Mouse (Mus musculus) right cerebral cortex, adult 18-20 months (tissue): ENCODE measurements around the gene Kpna6.

Source experiments
- DNase-seq: peaks from one replicate; pipeline ENCODE4 v3.0.0; 2022; ENCODE audit warnings: mixed read lengths

The Kpna6 gene

DNA sequence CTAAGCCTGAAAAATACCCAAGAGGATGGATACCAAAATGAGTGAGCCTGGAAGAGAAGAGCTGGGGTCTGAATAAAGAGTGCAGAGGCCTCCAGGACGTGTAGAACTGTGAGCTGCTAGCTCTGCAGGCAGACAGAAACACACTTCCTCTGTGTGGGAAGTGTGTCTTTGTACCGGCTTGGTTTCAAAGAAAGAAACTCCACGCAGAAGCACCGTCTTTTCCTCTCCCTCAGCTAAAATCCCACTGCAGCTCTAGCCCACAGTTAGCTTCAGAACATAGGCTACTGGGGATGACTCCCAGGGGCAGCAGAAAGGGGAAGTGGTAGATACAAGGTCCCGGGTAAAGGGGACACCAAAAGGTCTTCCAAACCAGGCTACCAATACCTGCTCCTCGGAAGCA, 27.4 kb downstream of the Kpna6 start:
- DNase-seq, result peak; percentile 39

DNA sequence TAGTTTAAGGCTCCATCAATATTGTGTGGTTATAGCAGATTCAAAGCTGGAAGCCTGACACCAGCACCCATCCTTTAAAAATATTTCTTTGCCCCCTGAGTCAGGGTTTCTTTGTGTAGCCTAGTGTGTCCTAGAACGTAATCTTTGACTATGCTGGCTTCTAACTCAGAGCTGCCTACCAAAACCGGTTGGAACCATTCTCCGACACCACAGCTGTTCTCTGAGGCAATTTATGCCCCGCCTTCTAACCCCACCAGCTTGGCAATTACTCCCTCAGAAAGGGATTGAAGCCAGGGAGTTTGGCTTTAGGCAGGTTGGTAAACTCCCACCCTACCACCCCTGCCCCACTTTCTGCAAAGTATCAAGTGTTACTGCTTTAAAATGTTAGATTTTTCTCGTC, 30.8 kb downstream of the Kpna6 start:
- DNase-seq, result no peak

DNA sequence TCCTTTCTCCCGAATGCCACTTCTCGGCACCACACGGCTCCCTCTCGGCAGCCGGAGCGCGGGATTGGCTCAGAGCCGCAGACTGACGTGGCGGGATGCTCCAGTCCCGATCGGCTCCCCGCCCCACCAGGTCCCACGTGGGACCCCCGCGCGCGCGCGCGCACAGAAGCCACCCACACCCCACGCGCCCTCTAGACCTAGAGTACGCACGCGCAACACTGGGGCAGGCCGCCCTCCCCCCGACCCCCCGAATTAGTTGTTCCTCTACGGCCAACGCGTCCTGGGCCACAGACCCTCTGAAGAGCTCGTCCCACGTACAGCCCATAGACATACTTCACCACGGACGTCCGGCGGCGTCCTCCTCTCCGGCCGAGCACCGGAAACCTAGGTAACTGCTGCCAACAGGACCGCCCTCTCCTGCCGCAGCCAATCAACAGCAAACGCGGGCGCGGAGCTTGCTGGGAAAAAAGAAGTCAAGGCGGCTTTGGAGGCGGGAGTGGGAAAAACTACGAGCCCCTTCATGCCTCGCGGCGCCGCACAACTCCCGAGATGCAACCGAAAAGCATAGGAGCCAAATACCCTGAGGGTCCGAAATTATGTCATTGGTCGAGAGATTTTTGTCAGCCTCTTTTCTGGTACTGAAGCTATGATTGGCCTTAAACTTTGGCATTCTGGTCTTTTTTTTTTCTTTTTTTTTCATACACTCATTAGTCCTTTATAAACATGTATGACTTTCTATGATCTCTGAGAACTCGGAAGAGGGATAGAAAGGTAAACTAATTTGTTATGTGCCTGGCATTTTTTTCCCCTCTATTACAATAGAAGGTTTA, 31.7 kb downstream of the Kpna6 start, which contains the start of gene Txlna:
Gene Txlna (minus strand): TSS at position 428 of the 830 bp plus-strand sequence.
- DNase-seq, result peak; percentile 98

DNA sequence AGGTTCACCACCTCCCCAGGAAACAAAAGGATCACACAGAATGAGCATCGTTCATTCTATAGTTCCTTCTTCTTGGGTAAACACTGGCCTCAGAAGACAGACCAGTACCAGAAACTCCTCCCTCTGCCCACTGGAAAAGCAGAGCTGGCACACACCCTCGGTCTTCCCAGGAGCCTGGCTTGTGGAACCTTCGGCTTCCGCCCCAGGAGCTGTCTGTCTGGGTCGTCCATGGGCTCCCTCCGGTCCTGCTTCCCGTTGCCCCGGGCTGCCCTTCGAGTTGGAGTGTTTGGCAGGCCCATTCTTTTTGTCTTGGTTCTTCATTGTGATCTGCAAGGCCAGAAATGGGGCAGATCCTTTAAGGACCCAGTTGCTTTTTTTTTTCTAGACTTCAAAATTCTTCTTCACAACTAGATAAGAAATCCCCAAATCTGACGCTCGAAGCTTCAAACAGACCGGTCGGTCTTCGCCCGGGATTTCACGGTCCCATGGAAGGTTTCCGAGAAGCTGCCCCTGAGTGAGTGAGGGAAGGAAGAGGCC, 32.4 kb downstream of the Kpna6 start:
- DNase-seq, result no peak

DNA sequence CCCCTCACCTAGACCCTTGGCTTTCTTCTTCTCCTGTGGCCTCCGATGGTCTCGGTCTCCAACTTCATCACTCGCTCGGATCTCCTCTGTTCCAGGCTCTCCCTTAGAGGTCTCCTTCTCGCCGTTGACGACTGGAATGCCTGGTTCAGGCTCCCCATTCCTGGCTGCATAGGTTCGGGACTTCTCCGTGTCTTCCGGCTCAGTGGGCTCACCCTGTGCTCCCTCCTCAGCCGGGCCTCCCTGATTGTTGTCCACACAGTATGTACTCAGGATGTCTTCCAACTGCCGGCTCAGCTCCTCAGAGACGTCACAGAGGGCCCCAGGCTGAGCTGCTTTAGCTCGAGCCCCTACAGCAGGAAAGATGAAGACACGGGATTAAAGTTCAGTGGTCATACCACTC, 33.3 kb downstream of the Kpna6 start:
- no peak for DNase-seq

DNA sequence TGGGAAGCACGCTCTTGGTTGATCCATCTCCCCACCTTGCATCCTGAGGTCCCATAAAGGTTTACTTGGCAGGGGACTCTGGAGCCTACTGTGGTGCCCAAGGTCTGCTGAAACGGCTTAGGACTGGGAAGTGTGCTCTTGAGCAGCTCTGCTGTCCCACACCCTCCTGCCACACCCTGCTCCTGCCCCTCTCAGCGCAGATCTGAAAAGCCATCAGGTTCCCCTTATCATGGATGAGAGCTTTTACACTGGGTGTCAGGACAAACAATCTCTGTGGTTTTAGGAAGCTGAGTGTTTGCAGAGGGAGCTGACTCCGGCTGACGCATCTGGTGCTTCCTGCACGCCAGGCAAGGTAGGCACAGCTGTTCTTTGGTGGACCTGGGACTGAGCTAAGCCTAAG, 38.7 kb downstream of the Kpna6 start:
- DNase-seq, result no peak

DNA sequence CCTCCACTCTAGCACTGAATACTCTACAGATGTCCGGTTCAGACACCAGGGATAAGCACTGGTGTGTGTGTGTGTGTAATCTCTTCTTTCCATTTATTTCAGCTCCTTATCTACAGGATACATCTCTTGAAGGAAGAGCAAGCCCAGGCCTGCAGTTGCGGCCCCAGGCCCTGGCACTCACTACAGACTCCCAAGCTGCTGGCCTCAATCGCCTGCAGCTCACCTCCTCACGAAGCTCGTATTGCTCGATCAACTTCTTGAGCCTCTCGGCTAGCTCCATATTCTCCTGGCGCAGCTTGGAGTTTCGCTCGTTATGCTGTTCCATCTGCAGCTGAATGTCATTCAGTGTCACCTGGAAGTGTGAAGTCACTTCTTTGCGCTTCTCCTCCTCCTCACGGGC, 40.7 kb downstream of the Kpna6 start:
- no peak for DNase-seq

DNA sequence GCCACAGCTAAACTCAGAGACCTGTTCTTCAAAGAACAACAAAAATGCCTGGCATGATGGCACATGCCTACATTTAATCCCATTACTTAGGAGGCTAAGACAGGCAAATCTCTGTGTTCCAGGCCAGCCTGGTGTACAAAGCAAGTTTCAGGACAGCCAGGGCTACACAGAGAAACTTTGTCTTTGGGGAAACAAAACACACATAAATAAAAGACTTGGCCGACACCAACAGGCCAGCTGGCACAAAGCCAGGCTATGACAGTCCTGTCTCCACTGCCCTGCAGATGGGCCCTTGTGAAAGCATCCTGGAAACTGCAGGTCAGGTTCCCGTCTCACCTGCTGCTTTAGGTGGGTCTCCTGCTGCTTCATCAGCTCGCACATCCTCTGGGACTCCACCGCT, 41.6 kb downstream of the Kpna6 start:
- no peak for DNase-seq

DNA sequence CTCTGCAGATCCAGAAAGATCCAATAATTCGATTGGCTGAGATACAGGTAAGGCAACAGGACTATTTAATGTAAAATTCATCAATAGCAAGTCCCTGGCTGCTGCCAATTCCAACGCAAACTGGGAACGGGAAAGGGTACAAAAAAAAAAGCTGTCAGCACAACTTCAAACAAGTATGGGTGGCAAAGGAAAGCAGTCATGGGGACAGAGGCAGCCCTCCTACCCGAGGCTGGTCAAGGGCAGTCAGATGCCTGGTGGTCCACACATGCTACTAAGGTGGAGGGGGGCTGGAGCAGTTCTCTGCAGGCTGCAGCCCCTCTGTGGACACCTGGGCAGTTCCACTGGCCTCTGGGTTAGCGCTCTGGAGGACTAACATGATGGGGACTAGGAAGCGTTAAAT, 46.5 kb downstream of the Kpna6 start:
- no peak for DNase-seq

DNA sequence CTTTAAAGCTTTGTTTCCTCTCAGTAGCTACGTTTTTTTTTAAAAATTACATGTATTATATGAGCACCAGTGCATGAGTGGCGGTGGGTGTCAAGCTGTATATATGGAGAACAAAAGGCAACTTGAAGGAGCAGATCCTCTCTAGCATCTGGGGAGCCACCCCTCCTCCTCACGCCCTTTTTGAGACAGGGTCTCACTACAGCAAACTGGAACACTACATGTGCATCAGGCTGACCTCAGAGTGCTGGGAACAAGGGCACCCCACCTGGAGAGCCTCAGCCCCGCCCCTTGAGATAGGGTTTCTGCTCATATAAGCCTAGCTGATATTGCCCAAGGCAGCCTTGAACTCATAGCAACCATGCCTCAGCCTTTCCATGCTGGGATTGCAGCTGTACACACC, 47.1 kb downstream of the Kpna6 start:
- no peak for DNase-seq

DNA sequence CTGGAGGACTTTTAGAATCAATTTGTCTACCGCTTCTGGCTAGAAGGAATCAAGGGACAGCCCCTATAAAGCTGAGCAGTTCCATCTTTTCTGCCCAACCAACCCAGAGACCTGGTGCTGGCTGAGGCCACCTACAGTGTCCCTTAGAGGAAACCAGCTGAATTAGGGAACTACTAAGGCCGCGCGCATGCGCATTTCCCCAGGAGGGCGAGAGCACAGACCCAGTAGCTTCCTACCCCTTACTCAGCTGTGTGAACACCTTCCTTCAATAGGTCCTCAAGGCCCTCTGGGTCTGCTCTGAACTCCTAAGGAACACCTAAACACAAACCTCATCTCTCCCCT, 47.6 kb downstream of the Kpna6 start:
- peak; percentile 69 for DNase-seq

DNA sequence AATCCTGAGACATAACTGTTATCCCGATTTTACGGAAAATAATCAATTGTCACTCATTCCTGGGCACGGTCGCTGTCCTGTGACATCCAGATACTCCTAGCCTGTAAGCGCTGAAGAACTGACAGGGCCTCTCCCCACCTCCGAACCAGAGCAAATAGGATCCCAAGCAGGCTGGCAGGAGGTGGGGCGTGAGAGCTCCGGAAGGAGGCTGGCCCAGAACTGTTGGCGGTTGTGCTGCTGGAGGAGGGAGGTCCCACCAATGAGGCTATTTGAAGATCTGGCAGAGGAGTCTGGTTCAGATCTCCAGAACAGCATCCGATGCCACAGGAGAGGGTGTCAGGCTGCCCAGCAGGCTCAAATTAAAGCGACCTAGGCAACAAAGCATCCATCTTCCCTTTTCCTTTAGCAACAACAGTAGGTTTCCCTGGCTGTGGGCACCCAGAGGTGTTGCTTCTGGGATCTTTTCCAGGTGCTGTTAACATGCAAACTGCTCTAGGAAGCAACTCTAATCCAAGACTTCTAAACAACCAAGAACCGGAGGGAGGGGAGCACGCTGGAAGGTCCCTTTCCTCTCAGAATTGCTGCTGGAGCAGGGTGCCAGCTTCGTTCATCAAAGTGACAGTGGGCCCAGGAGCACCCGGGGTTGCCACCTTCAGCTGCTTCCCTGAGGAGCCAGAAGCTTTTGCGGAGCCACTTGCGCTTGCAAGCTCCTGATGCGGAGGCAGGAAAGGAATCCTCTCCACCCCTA, 48.1 kb downstream of the Kpna6 start:
- DNase-seq, result peak; percentile 94

DNA sequence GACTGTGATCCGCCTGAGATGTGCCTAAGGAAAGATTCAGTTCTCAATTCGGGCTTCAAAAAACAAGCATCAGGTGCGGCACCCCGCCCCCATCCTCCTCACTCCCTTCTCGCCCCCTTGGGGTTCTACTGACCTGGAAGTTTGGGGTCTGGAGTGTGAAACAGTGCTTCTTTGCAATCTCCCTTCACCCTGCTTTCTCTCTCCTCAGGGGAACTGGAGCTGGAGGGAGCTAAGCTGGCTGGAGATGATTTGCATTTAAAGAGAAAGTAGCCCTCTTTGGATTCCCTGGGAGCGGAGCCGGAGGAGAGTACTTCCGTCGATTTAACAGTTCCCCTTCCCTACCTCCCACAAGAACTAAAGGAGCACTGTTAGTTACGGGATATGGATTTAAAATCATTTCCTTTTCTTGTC, 48.9 kb downstream of the Kpna6 start, which contains the start of gene Ccdc28b:
Gene Ccdc28b (minus strand): TSS at position 267 of the 411 bp plus-strand sequence.
- DNase-seq, result peak; percentile 71

DNA sequence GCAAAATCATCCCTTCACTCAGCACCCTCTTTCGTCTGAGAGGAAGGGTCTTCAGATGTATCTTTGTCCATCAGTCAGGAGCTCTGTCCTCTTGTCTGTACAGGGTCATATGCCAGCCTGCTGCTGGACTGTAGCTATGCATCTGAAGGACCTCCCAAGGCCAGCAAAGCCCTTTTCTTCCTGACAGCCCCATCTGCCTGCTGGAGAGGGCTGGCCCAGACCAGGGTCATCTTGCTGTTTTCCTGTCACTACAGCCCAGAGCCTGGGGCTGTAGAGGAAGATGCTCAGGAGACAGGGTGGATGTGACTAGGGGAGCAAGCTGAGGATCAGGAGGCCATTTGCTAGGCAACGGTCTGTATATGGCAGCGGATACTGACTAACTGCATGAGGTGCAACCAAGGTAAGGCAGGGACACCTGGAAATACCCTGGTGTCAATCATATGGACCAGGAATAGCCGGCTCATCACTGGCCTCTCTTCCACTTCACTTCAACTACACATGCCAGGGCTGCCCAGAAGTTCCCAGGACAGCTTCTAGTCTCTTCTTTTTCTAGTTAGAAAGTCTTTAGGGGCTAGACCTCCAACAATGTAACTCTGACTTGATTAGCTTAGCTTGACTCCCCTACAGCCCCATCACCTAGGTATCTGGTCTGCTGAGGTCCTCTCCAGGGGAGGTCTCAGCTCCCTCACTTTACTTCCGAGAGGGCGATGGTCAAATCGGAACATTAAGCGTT, 49.6 kb downstream of the Kpna6 start:
- DNase-seq, result no peak

DNA sequence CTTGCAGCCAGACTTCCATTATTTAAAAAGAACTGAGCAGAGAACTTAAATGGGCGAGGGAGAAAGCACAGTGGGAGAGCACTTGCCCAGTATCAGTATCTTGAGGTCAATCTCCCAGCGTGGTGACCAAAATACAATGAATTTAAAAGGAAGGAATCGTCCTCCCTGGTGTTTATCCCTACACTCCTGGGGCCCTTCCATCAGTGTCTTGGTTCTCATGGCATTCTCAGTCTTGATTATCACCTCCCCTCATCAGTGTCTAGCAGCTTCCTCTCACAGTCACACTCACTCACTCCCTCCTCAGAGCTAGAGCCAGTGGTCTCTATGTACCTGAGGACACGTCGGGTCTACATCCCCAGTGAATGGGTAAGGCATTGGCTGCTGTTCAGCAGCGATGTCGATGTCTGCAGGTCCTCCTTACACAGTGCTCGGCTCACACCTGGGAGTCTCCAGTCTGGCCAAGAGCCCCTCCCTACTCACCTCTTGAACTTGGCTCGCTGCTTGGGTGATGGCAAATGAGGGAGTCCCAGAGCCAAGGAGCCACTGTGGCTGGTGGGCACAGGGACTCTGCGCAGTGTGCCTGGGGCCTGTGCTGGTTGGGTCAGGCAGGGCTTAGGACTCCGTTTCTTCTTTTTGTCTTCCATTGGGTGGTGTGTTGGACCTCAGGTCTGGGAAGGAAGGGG, 50.3 kb downstream of the Kpna6 start:
- no peak for DNase-seq

DNA sequence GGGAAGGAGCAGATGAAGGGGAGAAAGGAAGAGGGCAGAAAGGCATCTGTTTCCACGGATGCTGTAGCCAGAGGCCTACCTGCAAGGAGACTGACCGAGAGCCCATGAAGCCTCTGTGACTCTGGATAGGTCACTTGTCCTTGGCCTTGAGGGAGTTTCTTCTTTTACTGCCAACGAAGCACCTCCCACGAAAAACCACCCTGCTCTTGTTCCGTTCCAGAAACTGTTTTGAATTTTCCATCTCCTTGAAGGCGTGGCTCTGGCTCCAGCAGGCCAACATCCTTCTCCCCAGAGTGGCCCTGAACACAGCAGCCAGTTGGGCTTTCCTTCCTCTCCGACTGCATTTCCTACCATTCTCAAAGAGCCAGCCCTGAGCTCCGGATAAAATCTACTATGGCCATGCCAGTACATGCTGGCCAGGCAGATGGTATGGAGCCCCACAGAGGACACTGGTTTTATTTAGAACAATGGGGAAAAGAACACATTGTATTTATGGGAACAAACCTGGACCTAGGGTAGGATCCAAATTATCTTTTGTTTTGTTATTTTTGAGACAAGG, 51.2 kb downstream of the Kpna6 start:
- no peak for DNase-seq

DNA sequence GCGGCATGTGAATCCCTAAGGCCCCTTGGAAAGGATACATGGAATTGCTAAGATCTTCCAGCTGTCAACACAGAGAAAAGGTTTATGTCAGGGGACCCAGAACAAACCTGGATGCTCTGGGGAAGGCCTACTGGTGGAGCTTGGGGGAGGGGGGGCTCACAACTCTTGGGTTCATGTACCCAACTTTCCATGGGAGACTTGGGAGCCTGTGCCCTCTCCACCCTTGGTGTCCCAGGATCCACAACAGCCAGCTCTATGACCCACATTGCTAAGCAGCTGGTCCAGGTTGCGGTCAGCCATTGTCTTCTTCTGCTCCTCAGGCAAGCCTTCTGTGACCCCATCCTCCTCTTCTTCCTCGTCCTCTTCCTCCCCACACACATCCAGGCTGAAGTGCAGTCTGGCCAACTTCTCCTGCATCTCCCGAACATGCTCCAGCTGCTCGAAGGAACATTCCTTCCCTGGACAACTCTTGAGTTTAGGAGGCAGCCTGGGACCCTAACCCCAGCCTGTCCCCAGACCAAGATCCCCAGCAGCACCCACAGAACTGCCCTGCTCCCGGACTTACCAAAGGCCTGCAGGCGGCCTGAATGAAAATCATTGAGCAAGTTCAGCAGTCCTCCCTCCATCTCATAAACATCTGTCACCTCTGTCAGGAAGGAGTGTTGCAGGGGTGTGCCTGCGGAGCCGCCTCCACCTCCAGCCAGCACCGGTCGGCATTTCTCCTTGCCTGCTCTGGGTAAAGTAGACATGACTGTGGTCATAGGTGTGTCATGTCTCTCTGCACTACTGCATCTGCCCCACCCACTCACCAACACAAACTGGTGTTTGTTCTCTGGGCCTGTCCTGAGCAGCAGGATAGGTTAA, 51.9 kb downstream of the Kpna6 start:
- no peak for DNase-seq

DNA sequence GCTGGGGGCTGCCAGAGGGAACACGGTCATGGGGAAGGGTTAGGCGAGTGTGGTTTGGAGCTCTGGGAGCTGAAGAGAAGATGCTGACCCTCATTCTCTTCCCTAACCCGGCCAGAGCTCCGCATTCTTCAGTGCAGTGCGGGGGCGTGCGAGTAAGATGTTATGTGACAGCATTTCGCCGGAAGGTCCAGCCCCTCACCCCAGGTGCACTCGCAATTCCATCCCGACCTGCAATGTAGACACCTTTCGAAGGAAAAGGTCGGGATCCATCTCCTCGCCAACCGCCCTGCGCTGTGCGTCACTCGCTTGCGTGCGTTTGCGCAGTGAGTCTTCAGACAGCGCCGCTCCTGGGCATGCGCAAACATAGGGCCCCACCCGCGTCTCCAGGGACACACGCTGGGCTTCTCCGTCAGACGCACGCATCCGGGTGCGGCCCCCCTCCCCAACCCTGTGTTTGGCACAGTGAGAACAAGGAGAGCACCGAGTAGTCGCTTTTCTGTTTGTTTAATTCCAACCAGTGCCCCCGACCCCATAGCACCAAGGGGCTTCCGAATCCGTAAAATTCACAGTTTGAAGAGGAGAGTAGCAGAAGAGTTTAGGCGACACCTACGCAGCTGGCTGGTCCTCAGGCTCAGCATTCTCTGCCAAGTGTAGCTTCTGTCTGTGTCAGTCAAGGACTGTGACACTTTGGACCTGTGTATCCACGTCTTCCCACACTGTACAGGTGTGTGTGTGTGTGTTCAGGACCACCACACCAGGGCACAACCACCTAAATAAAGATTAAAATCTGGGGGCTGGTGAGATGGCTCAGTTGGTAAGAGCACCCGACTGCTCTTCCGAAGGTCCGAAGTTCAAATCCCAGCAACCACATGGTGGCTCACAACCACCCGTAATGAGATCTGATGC, 53.5 kb downstream of the Kpna6 start, which contains the start of gene Iqcc:
Gene Iqcc (minus strand): TSS at position 314 of the 906 bp plus-strand sequence.
- DNase-seq, result peak; percentile 98

DNA sequence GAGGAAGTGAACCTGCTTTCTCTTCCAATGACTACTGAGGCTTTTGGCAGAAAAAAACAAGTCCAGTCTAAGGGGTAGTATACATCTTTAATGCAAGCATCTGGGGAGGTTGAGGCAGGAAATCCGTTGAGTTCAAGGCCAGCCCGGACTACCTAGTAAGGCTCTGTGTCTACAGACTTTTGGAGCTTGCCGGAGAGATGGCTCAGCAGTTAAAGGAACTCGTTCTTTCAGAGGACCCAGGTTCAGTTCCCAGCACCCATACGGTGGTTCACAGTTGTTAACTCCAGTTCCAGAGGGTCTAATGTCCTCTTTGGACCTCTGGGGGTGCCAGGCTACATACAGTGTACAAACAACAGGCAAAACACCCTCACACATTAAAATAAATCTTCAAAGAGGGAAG, 54.5 kb downstream of the Kpna6 start:
- DNase-seq, result no peak

DNA sequence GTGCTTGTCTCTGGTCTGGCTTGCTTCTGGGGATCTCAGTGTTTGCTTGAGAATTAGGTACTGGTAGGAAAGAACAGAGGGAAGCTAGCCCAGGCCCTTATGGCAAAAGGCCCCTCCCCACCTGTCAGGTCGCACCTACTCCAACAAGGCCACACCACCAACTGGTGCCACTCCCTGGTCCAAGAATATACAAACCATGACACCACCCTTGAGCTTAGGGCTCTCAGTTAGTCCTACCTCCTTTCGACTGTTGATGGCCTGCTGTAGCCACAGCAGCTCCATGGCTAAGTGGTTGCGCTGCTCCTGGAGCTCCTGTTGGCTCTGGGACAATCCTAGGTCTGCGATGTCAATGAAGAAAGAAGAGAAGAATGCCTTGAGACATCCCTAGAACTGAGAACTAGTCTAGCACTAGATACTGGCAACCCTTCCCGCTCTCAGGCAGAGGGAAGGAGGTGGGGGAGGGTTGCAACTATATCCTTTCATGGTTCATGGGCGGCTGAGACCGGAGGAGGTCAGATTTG, 55.4 kb downstream of the Kpna6 start:
- no peak for DNase-seq
